Mouse (Mus musculus) limb, embryonic 14.5 days (tissue): ENCODE results near the gene Gm1330. TPM values are rescaled to one million over a fixed set of nuclear protein-coding genes. Genes with fewer than 3 reads are reported as not detected.
"Not testable (repeated sequence)": the region's sequence is repeated elsewhere in the genome, so short reads cannot be mapped to it uniquely, and the experiment has no call there.

Experiments
- ATAC-seq: fragments of 200-750 bp; cut with Nextera tagmentation; 2 replicates; pipeline ENCODE4 v1.8.0; 2017; ENCODE audit warnings: low read depth, moderate number of reproducible peaks, moderate TSS enrichment; ENCODE audit not compliant: low FRiP score
- DNase-seq: peaks from one replicate; pipeline ENCODE4 v3.0.0-alpha.2; 2015; ENCODE audit warnings: low spot score
- H3K27ac ChIP-seq: fragments of 300-500 bp; sonication (generic); replicated peaks from 2 replicates; pipeline ENCODE4 v1.5.1; 2014; ENCODE audit warnings: low read depth, mild to moderate bottlenecking, low read length, moderate library complexity, mixed read lengths
- H3K27me3 ChIP-seq: fragments of 300-500 bp; sonication (generic); 2 replicates; pipeline ENCODE4 v1.6.1; 2014; ENCODE audit warnings: low read length, mixed read lengths; ENCODE audit not compliant: control insufficient read depth, insufficient read depth
- H3K36me3 ChIP-seq: fragments of 300-500 bp; sonication (generic); 2 replicates; pipeline ENCODE4 v1.6.1; 2014; ENCODE audit warnings: mild to moderate bottlenecking, low read length, moderate library complexity, mixed read lengths; ENCODE audit not compliant: control insufficient read depth, insufficient read depth
- H3K4me1 ChIP-seq: fragments of 300-500 bp; sonication (generic); 2 replicates; pipeline ENCODE4 v1.6.1; 2014; ENCODE audit warnings: antibody characterized with exemption, low read length, mixed read lengths; ENCODE audit not compliant: control insufficient read depth, insufficient read depth
- H3K4me2 ChIP-seq: fragments of 300-500 bp; sonication (generic); replicated peaks from 2 replicates; pipeline ENCODE4 v1.6.1; 2014; ENCODE audit warnings: low read depth, mild to moderate bottlenecking, low read length, moderate library complexity; ENCODE audit not compliant: severe bottlenecking
- H3K4me3 ChIP-seq: fragments of 300-500 bp; sonication (generic); replicated peaks from 2 replicates; pipeline ENCODE4 v1.5.1; 2014; ENCODE audit warnings: low read length
- H3K9ac ChIP-seq: fragments of 300-500 bp; sonication (generic); 2 replicates; pipeline ENCODE4 v1.6.1; 2014; ENCODE audit warnings: mild to moderate bottlenecking, low read depth, low read length, moderate library complexity; ENCODE audit not compliant: severe bottlenecking
- H3K9me3 ChIP-seq: fragments of 300-500 bp; sonication (generic); 2 replicates; pipeline ENCODE4 v1.6.1; 2016; ENCODE audit warnings: low read length; ENCODE audit not compliant: control insufficient read depth
- POLR2A ChIP-seq: fragments of 200-500 bp; IDR thresholded peaks from 2 replicates; pipeline ENCODE4 v1.8.0; 2012; ENCODE audit warnings: inconsistent platforms, mild to moderate bottlenecking, moderate library complexity, borderline replicate concordance; ENCODE audit not compliant: insufficient read depth, insufficient read length; ENCODE audit errors: extremely low read depth
- WGBS: fragments of 180-500 bp; shearing (Covaris S2); extraction: QIAGEN DNeasy Blood & Tissue Kit; methylation state at CpG from one replicate; pipeline ENCODE4 v1.1.7; 2014; 5-methylcytosine and 5-hydroxymethylcytosine counted together
- polyA plus RNA-seq, 2 experiments: library from polyadenylated mRNA; depleted of rRNA in 1 of 2; stranded (reverse) in 1 of 2; unstranded in 1 of 2; fragments of >200 nt; fragmentation: Nextera tagmentation in 1 of 2; extraction: Ambion mirVana in 1 of 2; gene quantifications; 2 replicates each; pipeline versions ENCODE4 v1.2.1 to v1.2.3; 2012 to 2014

The Gm1330 gene
- not detected in 2 replicates for polyA plus RNA-seq (2012; rRNA removed)
- polyA plus RNA-seq (2014; fragmentation: Nextera tagmentation; extraction: Ambion mirVana), result not detected in 2 replicates

- Histone ChIP-seq H3K9me3 (no peaks in the 10 kb centered on the region; the same call in 1 of the 2 replicates), H3K4me3 (no peak within 1 kb of the TSS), H3K9ac (no peak within 1 kb of the TSS), H3K27me3 (no peaks in the 10 kb centered on the region), H3K4me2 (no peak within 1 kb of the TSS), H3K4me1 (no peaks in the 10 kb centered on the region), H3K36me3 (no peaks in the 10 kb centered on the region), H3K27ac (no peak within 1 kb of the TSS)
- no peak for ATAC-seq
- DNase-seq, result no peak
- no peak for TF ChIP-seq POLR2A
Observed at GRCm38 (mm10) chr2:149003151-149003550, at the start of gene Gm1330. Gene Gm1330 (minus strand): TSS chr2:149003251.

GRCm38 (mm10) chr2:149017137-149017536 lies 14.1 kb upstream of the Gm1330 start, which contains the start of gene Gm10750:
Gene Gm10750 (minus strand): TSS chr2:149017237.
- ATAC-seq, H3K4me3 ChIP-seq, H3K27me3 ChIP-seq, H3K9me3 ChIP-seq, H3K4me2 ChIP-seq, H3K9ac ChIP-seq, H3K36me3 ChIP-seq, H3K4me1 ChIP-seq, H3K27ac ChIP-seq, DNase-seq: not testable (repeated sequence)
- WGBS, result 70% methylated on average over 5 of the region's 5 CpGs

GRCm38 (mm10) chr2:149004826-149005225 lies 1.8 kb upstream of the Gm1330 start:
- no peak overlapping the region for H3K4me2 ChIP-seq
- no peaks in the 10 kb centered on the region for H3K27me3 ChIP-seq
- no peaks in the 10 kb centered on the region; the same call in 1 of the 2 replicates for H3K9me3 ChIP-seq
- 81% methylated on average over 2 of the region's 2 CpGs for WGBS
- H3K27ac ChIP-seq, result no peak overlapping the region
- H3K36me3 ChIP-seq, result no peaks in the 10 kb centered on the region
- ATAC-seq (no peak), DNase-seq (no peak)
- H3K4me3 ChIP-seq, result no peak overlapping the region
- no peaks in the 10 kb centered on the region for H3K4me1 ChIP-seq
- H3K9ac ChIP-seq, result no peak overlapping the region
- TF ChIP-seq POLR2A, result no peak

- H3K9ac ChIP-seq, result no peak overlapping the region
- no peaks in the 10 kb centered on the region for H3K36me3 ChIP-seq
- H3K27ac ChIP-seq, result no peak overlapping the region
- no peak overlapping the region for H3K4me2 ChIP-seq
- no peaks in the 10 kb centered on the region for H3K9me3 ChIP-seq
- H3K4me3 ChIP-seq, result no peak overlapping the region
- DNase-seq (no peak), ATAC-seq (no peak)
- no peak for TF ChIP-seq POLR2A
- H3K27me3 ChIP-seq, result no peaks in the 10 kb centered on the region
- H3K4me1 ChIP-seq, result no peaks in the 10 kb centered on the region
- 89% methylated on average over 2 of the region's 2 CpGs for WGBS
Observed at GRCm38 (mm10) chr2:148995133-148995532, 7.9 kb downstream of the Gm1330 start.

Other genes with a start within 250 kb of the Gm1330 start
- not detected in 2 replicates for gene Cst11, start 231.8 kb downstream of the Gm1330 start, polyA plus RNA-seq (2012; rRNA removed)
- gene Cst11, start 231.8 kb downstream of the Gm1330 start, polyA plus RNA-seq (2014; fragmentation: Nextera tagmentation; extraction: Ambion mirVana), result not detected in 2 replicates
- gene 8030411F24Rik, start 221.2 kb downstream of the Gm1330 start, polyA plus RNA-seq (2012; rRNA removed), result not detected in 2 replicates
- not detected in 2 replicates for gene 8030411F24Rik, start 221.2 kb downstream of the Gm1330 start, polyA plus RNA-seq (2014; fragmentation: Nextera tagmentation; extraction: Ambion mirVana)
- not detected in 2 replicates for gene Cst12, start 213.9 kb downstream of the Gm1330 start, polyA plus RNA-seq (2012; rRNA removed)
- gene Cst12, start 213.9 kb downstream of the Gm1330 start, polyA plus RNA-seq (2014; fragmentation: Nextera tagmentation; extraction: Ambion mirVana), result not detected in 2 replicates
- gene Cst8, start 204.5 kb downstream of the Gm1330 start, polyA plus RNA-seq (2012; rRNA removed), result not detected in 2 replicates
- not detected in 2 replicates for gene Cst8, start 204.5 kb downstream of the Gm1330 start, polyA plus RNA-seq (2014; fragmentation: Nextera tagmentation; extraction: Ambion mirVana)
- gene Cst13, start 183.2 kb downstream of the Gm1330 start, polyA plus RNA-seq (2012; rRNA removed), result not detected in 2 replicates
- not detected in 2 replicates for gene Cst13, start 183.2 kb downstream of the Gm1330 start, polyA plus RNA-seq (2014; fragmentation: Nextera tagmentation; extraction: Ambion mirVana)
- gene Cst9, start 168.1 kb downstream of the Gm1330 start, polyA plus RNA-seq (2012; rRNA removed), result not detected in 2 replicates
- not detected in 2 replicates for gene Cst9, start 168.1 kb downstream of the Gm1330 start, polyA plus RNA-seq (2014; fragmentation: Nextera tagmentation; extraction: Ambion mirVana)
- 0.20 TPM in 1 of 2 replicates, not detected in the other for gene 9230104L09Rik, start 138.2 kb downstream of the Gm1330 start, polyA plus RNA-seq (2012; rRNA removed)
- gene 9230104L09Rik, start 138.2 kb downstream of the Gm1330 start, polyA plus RNA-seq (2014; fragmentation: Nextera tagmentation; extraction: Ambion mirVana), result not detected in 2 replicates
- gene Cst3, start 127.6 kb downstream of the Gm1330 start, polyA plus RNA-seq (2012; rRNA removed), result 413 and 416 TPM in 2 replicates
- 518 and 558 TPM in 2 replicates for gene Cst3, start 127.6 kb downstream of the Gm1330 start, polyA plus RNA-seq (2014; fragmentation: Nextera tagmentation; extraction: Ambion mirVana)
- not detected in 2 replicates for gene Gm10750, start 14.0 kb upstream of the Gm1330 start, polyA plus RNA-seq (2012; rRNA removed)
- not detected in 2 replicates for gene Gm10750, start 14.0 kb upstream of the Gm1330 start, polyA plus RNA-seq (2014; fragmentation: Nextera tagmentation; extraction: Ambion mirVana)